Mouse (Mus musculus) left cerebral cortex, postnatal 14 days (tissue): ENCODE measurements around the gene Ralgapb. TPM values are rescaled to one million over a fixed set of nuclear protein-coding genes. Genes with fewer than 3 reads are reported as not detected.
"Not testable (repeated sequence)": the region's sequence is repeated elsewhere in the genome, so short reads cannot be mapped to it uniquely, and the experiment has no call there.

Source experiments
- DNase-seq, 2 experiments: peaks; one replicate each; pipeline ENCODE4 v3.0.0; 2021 to 2022; ENCODE audit warnings: low spot score in 2 of 2, mixed read lengths in 1 of 2
- intact Hi-C: fragments of 180-260 bp; cut with DNase I; formaldehyde crosslinking; loops from one replicate; pipeline ENCODE4 v1.15.1; 2025
- total RNA-seq, 2 experiments: library from RNA; stranded (reverse); gene quantifications; 2 replicates each; pipeline ENCODE4 v1.2.3; 2021

The Ralgapb gene
- total RNA-seq, 2 experiments from 2014 or later: 93.1 to 93.2 TPM

DNA sequence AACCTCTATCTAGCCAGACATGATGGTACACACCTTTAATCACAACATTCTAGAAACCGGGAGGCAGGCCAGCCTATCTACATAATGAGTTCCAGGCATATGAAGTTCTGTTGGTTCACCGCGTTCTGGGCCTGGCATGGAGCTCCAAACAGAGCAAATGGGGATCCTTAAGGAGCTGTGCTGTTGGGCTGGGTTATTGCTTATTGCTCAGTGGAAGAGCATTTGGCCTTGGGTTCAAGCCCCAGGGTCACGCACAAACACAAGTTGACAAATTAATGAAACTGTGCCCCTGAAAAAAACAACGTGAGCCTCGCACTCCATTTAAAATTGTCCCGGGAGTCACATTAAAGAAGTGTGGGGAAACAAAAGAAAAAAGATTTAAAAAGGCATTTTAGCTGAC, 20.2 kb upstream of the Ralgapb start:
- intact Hi-C loops: no loop called here

DNA sequence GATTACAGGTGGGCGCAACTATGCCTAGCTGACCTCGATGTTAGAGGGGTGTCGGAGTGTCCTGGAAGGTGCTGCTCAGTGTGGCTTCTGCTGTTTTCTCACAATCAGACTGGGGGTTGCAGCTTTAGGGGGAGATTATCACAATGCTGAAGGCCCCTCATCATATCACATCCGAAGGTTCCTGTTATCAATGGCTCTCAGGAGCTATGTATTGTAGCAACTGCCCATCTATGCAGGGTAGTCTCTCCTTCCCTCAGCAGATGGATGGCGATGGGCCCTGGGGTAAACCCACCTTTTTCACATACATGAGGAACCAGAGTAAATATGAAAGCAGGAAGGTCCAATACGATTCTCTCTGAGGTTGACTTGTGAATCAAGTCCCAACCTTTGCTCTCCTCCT, 13.3 kb upstream of the Ralgapb start:
- intact Hi-C loops: no loop called here
- no peak for DNase-seq

More for the DNA sequence above, 20.2 kb upstream of the Ralgapb start:
- no peak for DNase-seq

GRCm38 (mm10) chr2:158397140-158397539, 12.5 kb upstream of the Ralgapb start:
- DNase-seq, intact Hi-C loops: not testable (repeated sequence)

- intact Hi-C loops: no loop called here
Measured at GRCm38 (mm10) chr2:158402915-158403314, 6.7 kb upstream of the Ralgapb start.

DNA sequence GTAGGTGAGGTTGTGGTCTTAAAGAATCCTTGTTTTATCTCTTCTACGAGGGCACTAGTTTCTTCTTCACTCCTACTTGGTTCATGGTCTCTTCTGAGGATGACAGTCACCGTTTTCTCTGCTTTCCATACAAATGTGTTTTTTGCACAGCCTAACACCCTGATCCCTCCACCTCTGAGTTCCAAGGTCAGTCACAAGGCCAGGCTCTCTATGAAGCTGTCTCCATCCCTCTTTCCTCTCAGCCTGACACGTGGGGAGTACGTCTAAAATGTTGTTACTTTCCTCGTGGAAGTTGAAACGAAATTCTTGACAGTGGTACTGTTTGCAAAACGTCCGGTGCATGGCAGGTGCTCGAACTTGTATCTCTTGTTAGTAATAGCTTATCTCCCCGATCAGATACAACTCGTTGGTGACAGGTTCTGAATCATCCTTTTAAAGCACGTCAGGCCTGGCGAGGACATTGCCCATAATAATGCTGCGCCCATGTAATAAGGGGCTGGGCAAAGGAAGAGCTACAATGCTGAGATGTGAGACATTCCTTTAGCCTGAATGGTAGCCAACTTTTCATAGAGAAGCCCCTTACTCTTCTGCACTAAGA, 552 bp upstream of the Ralgapb start:
- intact Hi-C loops: no loop called here
- DNase-seq: no peak

More at GRCm38 (mm10) chr2:158402915-158403314, 6.7 kb upstream of the Ralgapb start:
- no peak for DNase-seq

GRCm38 (mm10) chr2:158410022-158411014, 670 bp downstream of the Ralgapb start:
- DNase-seq: peak in 1 of 2 experiments; percentile 24
- intact Hi-C loops: no loop called here

GRCm38 (mm10) chr2:158413240-158413639, 3.6 kb downstream of the Ralgapb start:
- intact Hi-C loops: no loop called here
- DNase-seq: no peak

- intact Hi-C loops: no loop called here
- DNase-seq: no peak
Measured at GRCm38 (mm10) chr2:158415826-158416225, 6.2 kb downstream of the Ralgapb start.

GRCm38 (mm10) chr2:158418663-158419062, 9.0 kb downstream of the Ralgapb start:
- no peak for DNase-seq
- intact Hi-C loops: no loop called here

DNA sequence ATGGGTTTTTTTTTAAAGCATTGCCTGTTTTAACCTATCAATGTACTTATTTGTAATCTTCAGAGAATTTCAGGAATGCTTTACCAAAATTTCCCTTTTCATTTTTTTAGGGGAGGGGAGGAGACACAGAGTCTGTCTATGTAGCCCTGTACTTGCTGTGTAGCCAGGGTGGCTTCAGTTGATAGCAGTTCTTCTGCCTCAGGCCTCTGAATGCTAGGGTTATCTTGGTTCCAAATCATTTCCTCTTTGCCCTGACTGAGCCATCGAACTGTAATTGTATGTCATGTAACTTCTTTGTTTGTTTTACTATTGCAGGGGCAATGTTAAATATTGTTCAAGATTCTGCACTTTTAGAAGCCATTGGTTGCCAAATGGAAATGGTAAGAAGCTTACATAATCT, 36.2 kb downstream of the Ralgapb start:
- intact Hi-C loops: no loop called here
- DNase-seq: no peak

DNA sequence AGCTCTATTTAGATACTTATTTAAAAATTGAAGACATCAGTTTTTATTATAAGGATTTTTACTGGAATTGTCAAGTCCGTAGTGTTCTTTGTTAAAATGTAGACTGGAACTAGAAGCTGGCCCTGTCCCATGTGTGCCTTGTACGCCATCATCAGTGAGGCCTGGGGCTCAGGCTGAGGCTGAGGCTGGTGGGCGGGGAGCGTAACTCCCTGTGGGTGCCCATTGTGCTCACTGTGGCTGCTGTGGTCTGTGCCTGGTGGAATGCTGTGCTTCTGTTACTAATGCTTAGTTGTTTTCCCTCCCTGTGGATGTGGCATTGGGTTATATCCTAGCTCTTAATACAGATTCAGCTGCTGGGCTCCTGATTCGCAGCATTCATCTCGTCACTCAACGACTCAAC, 40.2 kb downstream of the Ralgapb start:
- intact Hi-C loops: no loop called here
- no peak for DNase-seq

GRCm38 (mm10) chr2:158456451-158456850, 46.8 kb downstream of the Ralgapb start:
- intact Hi-C loops: no loop called here
- no peak for DNase-seq

DNA sequence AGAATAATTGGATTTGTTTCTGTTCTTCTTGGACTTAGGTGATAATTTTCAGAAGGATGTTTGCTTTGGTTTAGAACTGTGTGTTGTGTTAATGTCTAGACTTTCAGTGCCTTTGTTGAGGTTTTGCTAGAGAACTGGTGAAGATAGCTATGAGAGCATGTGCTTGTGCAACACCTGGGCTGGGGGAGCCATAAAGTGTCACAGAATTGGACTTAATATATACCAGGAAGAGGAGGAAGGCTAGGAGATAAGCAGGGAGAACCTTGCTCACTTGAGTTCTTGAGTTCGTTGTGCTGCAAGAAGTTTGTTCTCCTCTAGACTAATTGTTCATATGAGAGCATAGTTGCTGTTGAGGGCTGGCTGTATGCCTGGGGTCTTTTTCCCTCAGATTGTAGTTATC, 48.0 kb downstream of the Ralgapb start:
- intact Hi-C loops: no loop called here
- no peak for DNase-seq

- intact Hi-C loops: no loop called here
- DNase-seq: no peak
Measured at GRCm38 (mm10) chr2:158462450-158462849, 52.8 kb downstream of the Ralgapb start.

DNA sequence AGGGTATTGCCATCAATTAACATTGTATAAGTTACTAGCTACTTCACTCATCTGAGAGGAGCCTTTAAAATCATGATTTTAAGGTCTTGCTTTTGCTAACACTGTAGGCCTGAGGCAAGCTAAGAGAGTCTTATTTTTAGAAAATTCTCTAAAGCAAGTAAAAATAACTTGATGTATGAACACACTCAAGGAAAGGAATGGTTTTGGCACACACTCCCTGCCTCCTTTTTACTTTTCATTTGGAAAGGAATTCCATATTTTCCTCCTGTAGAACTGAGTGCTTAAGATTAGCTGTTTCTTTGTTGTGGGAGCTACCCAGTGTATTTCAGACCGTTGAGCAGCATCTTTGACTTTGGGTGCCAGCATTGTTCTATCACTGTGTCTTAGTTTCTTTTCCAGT, 64.5 kb downstream of the Ralgapb start:
- intact Hi-C loops: no loop called here
- peak in 1 of 2 experiments; percentile 20 for DNase-seq

DNA sequence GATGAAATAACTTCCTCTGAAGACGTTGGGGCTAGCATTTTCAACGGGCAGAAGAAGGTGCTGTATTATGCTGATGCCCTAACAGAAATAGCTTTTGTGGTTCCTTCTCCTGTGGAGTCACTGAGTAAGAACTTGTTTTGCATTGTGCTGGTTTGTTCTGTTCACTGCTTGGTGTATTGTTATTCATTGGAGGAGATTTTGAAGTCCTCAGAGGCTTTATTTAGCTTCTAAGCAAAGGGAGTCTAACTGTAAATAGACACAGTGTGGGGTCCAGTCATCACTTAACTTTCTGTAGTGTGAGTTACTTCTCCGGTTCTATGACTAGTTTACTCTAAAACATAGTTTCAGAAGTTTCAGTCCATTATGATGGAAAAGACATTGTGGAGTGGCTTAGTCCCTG, 68.0 kb downstream of the Ralgapb start:
- DNase-seq: no peak
- intact Hi-C loops: no loop called here

DNA sequence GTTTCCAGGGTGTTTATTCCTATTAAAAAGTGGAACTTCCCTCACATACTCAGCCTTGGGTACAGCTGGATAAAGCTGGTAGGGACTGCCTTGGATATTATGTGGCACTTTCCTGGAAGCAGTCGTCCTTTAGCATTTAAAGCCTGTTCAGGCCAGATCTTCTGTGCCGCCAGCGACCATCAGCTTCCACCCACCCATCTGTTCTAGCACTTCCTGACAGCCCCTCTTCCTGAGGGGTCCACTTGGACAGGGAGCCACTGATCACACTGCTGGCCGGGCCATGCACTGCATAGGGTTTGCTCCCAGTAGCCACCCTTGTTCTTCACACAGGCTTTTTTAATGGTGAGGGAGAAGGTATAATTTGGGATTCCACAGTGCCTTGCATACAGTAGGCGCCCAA, 88.8 kb downstream of the Ralgapb start:
- intact Hi-C loops: no loop called here
- no peak for DNase-seq

DNA sequence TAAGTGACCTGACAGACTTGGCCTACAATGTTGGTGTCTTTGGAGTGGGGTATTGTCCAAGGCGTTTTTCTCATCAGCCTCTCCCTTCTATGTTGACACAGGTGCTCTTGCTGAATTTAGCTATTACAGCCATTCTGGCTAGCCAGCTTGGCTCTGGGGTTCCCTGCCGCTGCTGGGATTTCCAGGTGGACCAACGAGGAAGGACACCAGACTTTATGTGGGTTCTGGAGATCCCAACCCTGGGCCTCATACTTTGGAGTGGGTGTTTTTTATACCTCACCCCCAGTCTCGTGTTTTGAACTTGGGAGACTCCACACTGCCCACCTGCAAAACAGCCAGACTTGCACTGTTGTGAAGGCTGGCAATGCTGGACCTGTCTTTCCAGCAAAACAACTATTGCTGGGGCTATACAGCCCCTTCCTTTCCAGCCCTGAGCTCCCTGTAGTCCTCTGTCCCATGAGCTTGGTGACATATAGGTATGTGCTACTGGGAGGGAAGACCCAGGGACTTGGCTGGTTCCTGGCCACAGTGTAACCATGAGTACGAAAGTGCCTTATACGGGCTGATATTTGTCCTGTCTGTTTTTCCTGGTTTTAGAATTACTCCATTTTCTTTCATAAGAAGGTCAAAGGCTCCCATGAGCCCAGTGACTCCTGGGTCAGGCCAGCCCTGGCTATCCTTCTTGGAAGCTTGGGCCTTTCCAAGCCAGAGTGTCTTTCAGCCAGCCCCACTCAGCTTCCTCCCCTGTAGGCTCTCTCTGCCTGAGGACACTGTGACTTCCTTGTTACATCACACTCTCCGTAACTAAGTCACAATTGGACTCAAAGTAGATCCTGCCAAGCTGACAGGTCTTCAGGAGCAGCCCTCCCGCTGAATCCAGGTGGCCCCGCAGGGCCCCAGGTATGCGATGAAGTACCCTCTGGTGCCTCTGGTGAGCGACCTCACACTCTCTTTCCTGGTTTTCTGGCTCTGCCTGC, 92.5 kb downstream of the Ralgapb start, which contains the start of gene Adig:
TSS of gene Adig (plus strand) at position 777 of the 977 bp plus-strand sequence.
- no peak for DNase-seq

DNA sequence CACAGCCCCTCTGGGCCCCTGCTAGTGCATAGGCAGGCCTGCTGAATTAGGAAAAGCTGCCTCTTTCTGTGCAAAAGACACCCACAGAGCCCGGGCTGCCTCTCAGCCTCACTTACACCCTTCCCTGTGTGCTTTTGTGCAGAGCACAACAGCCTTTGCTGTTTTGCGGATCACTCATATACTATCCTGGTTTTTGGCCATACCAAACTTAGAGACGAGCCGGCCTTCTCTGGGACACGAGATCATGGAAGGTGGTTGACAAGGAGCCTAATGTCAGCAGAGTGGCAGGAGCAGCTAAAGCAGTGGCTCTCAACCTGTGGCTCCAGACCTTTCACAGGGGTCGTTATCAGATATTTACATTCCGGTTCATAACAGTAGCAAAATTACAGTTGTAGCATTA, 93.6 kb downstream of the Ralgapb start:
- DNase-seq: no peak
- intact Hi-C loops: no loop called here

More for the DNA sequence above, 92.5 kb downstream of the Ralgapb start, which contains the start of gene Adig:
- intact Hi-C loops: no loop called here
